13 mouse cellular contexts compared by ENCODE assay signal in the genomic region with DNA sequence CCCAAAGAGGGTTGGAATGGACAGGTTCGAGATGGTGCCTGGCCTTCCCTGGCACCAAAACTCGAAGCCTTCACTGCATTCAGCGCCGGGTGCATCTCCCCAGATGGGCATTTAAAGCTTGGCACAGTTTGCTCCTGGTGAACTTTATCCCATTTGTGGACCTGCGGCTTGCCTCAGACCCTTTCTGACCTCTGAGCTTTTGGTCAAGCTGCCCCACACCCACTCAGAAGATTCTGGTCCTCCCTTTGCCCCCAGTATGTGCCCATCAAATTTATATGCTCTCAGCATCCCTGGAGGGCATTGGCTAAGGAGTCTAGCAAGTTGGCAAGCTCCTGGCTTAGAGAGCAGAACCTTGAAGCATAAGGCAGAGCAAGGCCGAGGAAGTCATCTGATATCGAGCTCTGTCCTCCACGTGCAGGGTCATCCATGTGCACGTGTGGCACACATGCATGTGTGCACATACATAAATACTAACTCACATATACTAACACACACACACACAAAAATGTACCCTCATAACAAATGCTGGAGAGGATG. TPM values are rescaled to one million over a fixed set of nuclear protein-coding genes. Genes with fewer than 3 reads are reported as not detected.
"Had no signal": no experiment of that assay in that cellular context is flagged by ENCODE, and none has a peak within 500 bp of the region (broad histone marks: within the 10 kb centered on the region; RNA-seq: fewer than 3 reads in every experiment).

No protein-coding gene starts in this region.

- DNase-seq: kidney, postnatal 25 days; layer of hippocampus, adult 9-11 months; liver; lung, adult 18-20 months; lung, postnatal 10 days; lung, postnatal 36 days; right cerebral cortex, adult 18-20 months; right cerebral cortex, postnatal 14 days; right cerebral cortex, postnatal 4 days; thymus, adult 2 months; thymus, postnatal 14 days; thymus, postnatal 4 days had no signal

RNA-seq across cellular contexts. Expression of gene Shcbp1l, which starts 44.1 kb away (rescaled TPM):
- total RNA-seq: monocyte, adult 5-6 weeks had no signal
